Mouse (Mus musculus) small intestine, adult 2 months (tissue): ENCODE results near the gene Wfdc8.

ENCODE experiments used
- CTCF ChIP-seq: fragments of 200-500 bp; IDR thresholded peaks from 2 replicates; pipeline ENCODE4 v1.5.1; 2012; ENCODE audit warnings: low read depth, mild to moderate bottlenecking, control low read depth, inconsistent platforms, low read length, moderate library complexity, mixed read lengths; ENCODE audit not compliant: insufficient replicate concordance, insufficient read length; ENCODE audit errors: extremely low read depth
- POLR2A ChIP-seq: fragments of 200-500 bp; IDR thresholded peaks from 2 replicates; pipeline ENCODE4 v1.6.1; 2012; ENCODE audit warnings: low read depth, mild to moderate bottlenecking, control low read depth, inconsistent platforms, low read length, moderate library complexity

DNA sequence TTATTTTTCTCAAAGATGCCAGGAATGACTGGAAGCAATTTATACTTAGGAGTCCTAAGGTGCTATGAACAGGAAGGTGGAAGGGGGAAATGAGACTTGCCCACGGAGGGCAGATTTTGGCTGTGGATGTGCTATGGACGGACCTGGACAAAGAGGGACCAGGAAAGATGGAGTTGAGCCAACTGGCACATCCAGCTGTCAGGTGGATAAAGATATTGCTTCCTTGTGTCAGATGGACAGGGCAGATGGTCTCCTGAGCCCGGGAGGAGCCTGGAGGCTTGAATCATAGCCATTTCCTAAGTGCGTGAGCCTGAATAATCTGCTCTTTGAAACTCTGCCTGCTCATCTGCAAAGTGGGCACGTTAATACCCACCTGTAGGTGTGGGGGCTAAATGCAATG lies 49.1 kb downstream of the Wfdc8 start:
- no peak for TF ChIP-seq CTCF
- no peak for TF ChIP-seq POLR2A
